Mouse (Mus musculus) heart, embryonic 11.5 days (tissue): Measurements from ENCODE around the gene Srp68. TPM values are rescaled to one million over a fixed set of nuclear protein-coding genes. Genes with fewer than 3 reads are reported as not detected.

Experiments
- ATAC-seq: fragments of 200-750 bp; cut with Nextera tagmentation; replicated peaks from 2 replicates; pipeline ENCODE4 v1.8.0; 2017; ENCODE audit warnings: moderate library complexity; ENCODE audit not compliant: insufficient number of reproducible peaks, low FRiP score, low TSS enrichment
- H3K27ac ChIP-seq: fragments of 300-500 bp; sonication (generic); 2 replicates; pipeline ENCODE4 v1.5.1; 2014; ENCODE audit warnings: mild to moderate bottlenecking, low read depth, low read length
- H3K27me3 ChIP-seq: fragments of 300-500 bp; sonication (generic); 2 replicates; pipeline ENCODE4 v1.6.1; 2014; ENCODE audit warnings: mild to moderate bottlenecking, low read length, mixed read lengths; ENCODE audit not compliant: control insufficient read depth, insufficient read depth
- H3K36me3 ChIP-seq: fragments of 300-500 bp; sonication (generic); 2 replicates; pipeline ENCODE4 v1.6.1; 2014; ENCODE audit warnings: mild to moderate bottlenecking, low read length, moderate library complexity, mixed read lengths; ENCODE audit not compliant: control insufficient read depth, insufficient read depth
- H3K4me1 ChIP-seq: fragments of 300-500 bp; sonication (generic); 2 replicates; pipeline ENCODE4 v1.6.1; 2014; ENCODE audit warnings: low read length; ENCODE audit not compliant: control insufficient read depth, insufficient read depth
- H3K4me2 ChIP-seq: fragments of 300-500 bp; sonication (generic); 2 replicates; pipeline ENCODE4 v1.6.1; 2014; ENCODE audit warnings: mild to moderate bottlenecking, moderate library complexity
- H3K4me3 ChIP-seq: fragments of 300-500 bp; sonication (generic); 2 replicates; pipeline ENCODE4 v1.5.1; 2014; ENCODE audit warnings: low read depth, low read length
- H3K9ac ChIP-seq: fragments of 300-500 bp; sonication (generic); 2 replicates; pipeline ENCODE4 v1.6.1; 2014; ENCODE audit warnings: mild to moderate bottlenecking, low read depth, low read length, moderate library complexity
- H3K9me3 ChIP-seq: fragments of 300-500 bp; sonication (generic); replicated peaks from 2 replicates; pipeline ENCODE4 v1.6.1; 2016; ENCODE audit warnings: low read length; ENCODE audit not compliant: control insufficient read depth
- WGBS: fragments of 180-500 bp; shearing (Covaris S2); extraction: QIAGEN DNeasy Blood & Tissue Kit; methylation state at CpG from one replicate; pipeline ENCODE4 v1.1.7; 2014; ENCODE audit not compliant: insufficient replicate concordance; 5-methylcytosine and 5-hydroxymethylcytosine counted together
- polyA plus RNA-seq: library from polyadenylated mRNA; unstranded; fragments of >200 nt; fragmentation: Nextera tagmentation; extraction: Ambion mirVana; gene quantifications from 2 replicates; pipeline ENCODE4 v1.2.1, GENCODE M21; 2014

Srp68 gene
- polyA plus RNA-seq, 1 experiment from 2014 or later = 61.9 TPM

GRCm38 (mm10) chr11:116228699-116229098 lies 45.3 kb downstream of the Srp68 start:
- H3K9ac ChIP-seq = no peak overlapping the region
- H3K27ac ChIP-seq = no peak overlapping the region
- no peaks in the 10 kb centered on the region for H3K36me3 ChIP-seq
- no peak for ATAC-seq
- no peak overlapping the region for H3K4me2 ChIP-seq
- H3K4me3 ChIP-seq = no peak overlapping the region
- WGBS = 67% methylated on average over 4 of the region's 4 CpGs
- no peaks in the 10 kb centered on the region for H3K4me1 ChIP-seq
- H3K9me3 ChIP-seq = no peaks in the 10 kb centered on the region
- H3K27me3 ChIP-seq = peaks cover 45% of the 10 kb centered on the region

- WGBS = 2% methylated on average over 2 of the region's 2 CpGs
- Histone ChIP-seq H3K9ac (no peak overlapping the region), H3K27me3 (peaks cover 53% of the 10 kb centered on the region), H3K36me3 (no peaks in the 10 kb centered on the region), H3K9me3 (peaks cover 4% of the 10 kb centered on the region), H3K4me1 (peaks cover 7% of the 10 kb centered on the region), H3K4me3 (no peak overlapping the region), H3K4me2 (no peak overlapping the region), H3K27ac (no peak overlapping the region)
- ATAC-seq = no peak
Measured at GRCm38 (mm10) chr11:116226414-116226813, 47.6 kb downstream of the Srp68 start.

GRCm38 (mm10) chr11:116222740-116223059 lies 51.3 kb downstream of the Srp68 start:
- Histone ChIP-seq H3K4me1 (peaks cover 26% of the 10 kb centered on the region), H3K9ac (peak overlapping the region; percentile 58), H3K4me2 (peak overlapping the region; percentile 80), H3K36me3 (no peaks in the 10 kb centered on the region), H3K27ac (no peak overlapping the region), H3K9me3 (peaks cover 4% of the 10 kb centered on the region), H3K4me3 (peak overlapping the region; percentile 46), H3K27me3 (peaks cover 56% of the 10 kb centered on the region)
- ATAC-seq = no peak
- 13% methylated on average over 23 of the region's 23 CpGs for WGBS

- H3K9ac ChIP-seq = peak overlapping the region; percentile 58
- ATAC-seq = no peak
- peaks cover 4% of the 10 kb centered on the region for H3K9me3 ChIP-seq
- no peak overlapping the region for H3K27ac ChIP-seq
- 6% methylated on average over 53 of the region's 53 CpGs for WGBS
- H3K4me1 ChIP-seq = peaks cover 26% of the 10 kb centered on the region
- H3K4me3 ChIP-seq = peak overlapping the region; percentile 46
- H3K27me3 ChIP-seq = peaks cover 56% of the 10 kb centered on the region
- no peaks in the 10 kb centered on the region for H3K36me3 ChIP-seq
- H3K4me2 ChIP-seq = peak overlapping the region; percentile 80
Measured at GRCm38 (mm10) chr11:116221931-116222739, 51.9 kb downstream of the Srp68 start.

- Histone ChIP-seq H3K4me3 (no peak overlapping the region), H3K27ac (no peak overlapping the region), H3K9ac (peak overlapping the region; percentile 16; the same call in 1 of the 2 replicates), H3K9me3 (peaks cover 4% of the 10 kb centered on the region), H3K27me3 (peaks cover 49% of the 10 kb centered on the region), H3K4me2 (no peak overlapping the region), H3K36me3 (no peaks in the 10 kb centered on the region), H3K4me1 (peaks cover 26% of the 10 kb centered on the region)
- ATAC-seq = no peak
- WGBS = 13% methylated on average over 4 of the region's 4 CpGs
Measured at GRCm38 (mm10) chr11:116219885-116220284, 54.1 kb downstream of the Srp68 start.

- Histone ChIP-seq H3K27ac (peak overlapping the region; percentile 93), H3K27me3 (peaks cover 38% of the 10 kb centered on the region), H3K9me3 (peaks cover 4% of the 10 kb centered on the region), H3K9ac (0 out of 2 replicates have a peak overlapping the region, but pooled peaks have one; percentile 17), H3K36me3 (no peaks in the 10 kb centered on the region), H3K4me2 (no peak overlapping the region; the same call in 1 of the 2 replicates), H3K4me3 (no peak overlapping the region), H3K4me1 (peaks cover 26% of the 10 kb centered on the region)
- peak; percentile 58; the same call in 1 of the 2 replicates for ATAC-seq
- WGBS = 43% methylated on average over 7 of the region's 7 CpGs
Measured at GRCm38 (mm10) chr11:116218737-116219400, 55.1 kb downstream of the Srp68 start.

DNA sequence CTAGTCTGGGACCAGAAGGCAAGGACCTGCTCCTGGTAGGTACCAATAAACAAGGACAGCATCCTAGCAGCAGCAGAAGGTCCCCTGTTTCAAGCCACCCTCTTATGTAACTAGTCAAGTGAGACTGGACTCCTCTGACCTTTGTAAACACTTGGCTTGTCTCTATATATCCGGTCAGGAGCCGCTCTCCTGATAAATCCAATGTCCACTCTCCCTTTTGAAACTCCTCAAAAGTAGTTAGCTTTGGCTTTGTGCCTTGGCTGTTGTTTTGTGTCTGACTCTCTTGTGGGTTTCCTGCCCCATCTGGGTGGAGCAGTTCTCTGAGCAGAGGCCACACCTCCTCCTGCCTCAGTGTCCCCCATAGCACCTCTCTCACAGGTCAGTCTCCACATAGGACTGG lies 55.8 kb downstream of the Srp68 start:
- Histone ChIP-seq H3K9ac (0 out of 2 replicates have a peak overlapping the region, but pooled peaks have one; percentile 17), H3K4me1 (peaks cover 26% of the 10 kb centered on the region), H3K36me3 (no peaks in the 10 kb centered on the region), H3K4me2 (no peak overlapping the region), H3K9me3 (peaks cover 4% of the 10 kb centered on the region), H3K27ac (peak overlapping the region; percentile 93), H3K4me3 (no peak overlapping the region), H3K27me3 (peaks cover 32% of the 10 kb centered on the region)
- ATAC-seq = no peak
- WGBS = 72% methylated on average over 2 of the region's 2 CpGs

- ATAC-seq = no peak
- peaks cover 19% of the 10 kb centered on the region for H3K4me1 ChIP-seq
- H3K9ac ChIP-seq = no peak overlapping the region
- WGBS = 78% methylated on average over 11 of the region's 11 CpGs
- H3K9me3 ChIP-seq = peaks cover under 1% of the 10 kb centered on the region
- H3K36me3 ChIP-seq = no peaks in the 10 kb centered on the region
- peaks cover 15% of the 10 kb centered on the region for H3K27me3 ChIP-seq
- H3K27ac ChIP-seq = no peak overlapping the region
- no peak overlapping the region for H3K4me3 ChIP-seq
- no peak overlapping the region for H3K4me2 ChIP-seq
Measured at GRCm38 (mm10) chr11:116216549-116216948, 57.5 kb downstream of the Srp68 start.
